Mouse (Mus musculus) layer of hippocampus, adult 2 months (tissue): ENCODE data around the gene Dhrs7b. TPM values are rescaled to one million over a fixed set of nuclear protein-coding genes. Genes with fewer than 3 reads are reported as not detected.

Experiments used
- DNase-seq, 2 experiments: peaks; one replicate each; pipeline ENCODE4 v3.0.0; 2022; ENCODE audit warnings: low spot score in 2 of 2
- H3K27ac ChIP-seq: fragments of 200-600 bp; 2 replicates; pipeline ENCODE4 v1.8.1; 2022
- H3K4me3 ChIP-seq: fragments of 200-600 bp; 2 replicates; pipeline ENCODE4 v1.8.1; 2022; ENCODE audit warnings: mild to moderate bottlenecking
- CTCF ChIP-seq: fragments of 200-600 bp; conservative IDR thresholded peaks from 2 replicates; pipeline ENCODE4 v1.8.1; 2022; ENCODE audit warnings: antibody characterized with exemption, mild to moderate bottlenecking, moderate library complexity
- total RNA-seq, 2 experiments: library from RNA; stranded (reverse); gene quantifications; 2 replicates each; pipeline ENCODE4 v1.2.3; 2021

Dhrs7b gene
- total RNA-seq, 2 experiments from 2014 or later = 28.3 to 29.4 TPM

DNA sequence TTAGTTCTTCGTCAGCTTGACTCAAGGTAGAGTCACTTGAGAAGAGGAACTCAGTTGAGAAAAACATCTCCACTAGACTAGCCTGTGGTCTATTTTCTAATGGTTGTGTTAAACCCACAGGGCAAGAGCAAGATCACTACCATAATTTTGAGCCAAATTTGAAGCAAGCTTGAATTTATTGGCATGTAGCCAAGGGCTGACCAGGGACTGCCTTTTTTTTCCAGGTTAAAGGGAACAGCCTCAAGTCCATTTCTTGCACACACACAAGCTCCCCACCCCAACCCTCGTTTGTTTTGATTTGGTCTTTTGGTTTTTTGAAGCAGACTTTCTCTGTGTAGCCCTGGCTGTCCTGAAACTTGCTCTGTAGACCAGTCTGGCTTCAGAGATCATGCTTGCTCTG, 59.4 kb downstream of the Dhrs7b start:
- TF ChIP-seq CTCF = no peak
- no peak for DNase-seq
- H3K27ac ChIP-seq = no peak overlapping the region
- no peak overlapping the region for H3K4me3 ChIP-seq

DNA sequence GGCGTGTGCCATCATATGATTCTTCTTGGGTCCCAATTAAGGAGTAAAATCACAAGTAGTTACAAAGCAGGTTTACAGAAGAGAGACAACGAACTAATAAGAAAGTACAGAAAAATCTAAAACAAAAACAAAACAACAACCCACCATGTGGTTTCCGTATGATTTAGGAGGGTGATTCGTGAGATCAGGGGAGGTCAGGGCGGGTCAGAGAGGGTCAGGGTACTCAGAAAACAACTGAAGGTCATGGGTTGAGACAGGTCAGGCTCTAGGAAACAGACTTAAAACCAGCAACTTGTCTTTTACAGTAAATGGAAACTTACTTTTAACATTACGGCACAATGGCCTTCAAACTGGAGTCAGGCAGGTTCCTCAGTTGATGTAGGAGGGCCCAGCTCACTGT, 59.9 kb downstream of the Dhrs7b start:
- H3K4me3 ChIP-seq = no peak overlapping the region
- TF ChIP-seq CTCF = no peak
- H3K27ac ChIP-seq = no peak overlapping the region
- no peak for DNase-seq

DNA sequence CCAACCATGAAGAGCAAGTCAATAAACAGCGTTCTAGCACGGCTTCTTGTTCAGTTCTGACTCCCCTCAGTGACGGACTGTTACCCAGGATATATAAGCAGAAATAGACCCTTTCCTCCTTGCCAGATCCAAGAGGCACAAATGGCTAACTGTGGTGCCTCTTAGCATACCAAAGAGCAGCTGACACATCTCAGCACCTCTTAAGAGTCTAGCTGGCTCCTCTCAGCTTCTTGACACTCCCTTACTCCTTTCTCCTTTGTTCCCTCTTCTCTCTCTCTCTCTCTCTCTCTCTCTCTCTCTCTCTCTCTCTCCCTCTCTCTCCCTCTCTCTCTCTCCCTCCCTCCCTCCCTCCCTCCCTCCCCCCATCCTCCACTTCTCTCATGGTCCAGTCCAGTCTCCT, 60.3 kb downstream of the Dhrs7b start:
- no peak for TF ChIP-seq CTCF
- H3K27ac ChIP-seq = no peak overlapping the region
- H3K4me3 ChIP-seq = no peak overlapping the region
- no peak for DNase-seq

DNA sequence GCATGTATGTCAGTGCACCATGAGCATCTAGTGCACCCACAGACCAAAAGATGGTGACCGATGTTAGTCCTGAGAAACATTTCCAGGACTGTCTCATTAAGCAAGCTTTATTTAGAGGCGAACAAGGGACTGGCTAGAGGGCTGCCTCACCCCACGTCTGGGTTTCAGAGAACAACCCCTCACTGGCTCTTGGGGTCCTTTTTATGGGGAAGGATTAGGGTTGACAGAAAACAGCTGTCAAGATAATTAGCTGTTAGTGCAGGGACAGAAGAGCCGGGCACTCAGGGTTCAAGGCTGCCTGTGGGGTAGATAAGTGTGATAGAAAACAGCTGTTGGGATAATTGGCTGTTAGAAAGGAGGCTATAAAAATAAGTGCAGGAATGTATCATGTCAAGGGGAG, 65.5 kb downstream of the Dhrs7b start:
- Histone ChIP-seq H3K4me3 (no peak overlapping the region), H3K27ac (no peak overlapping the region)
- TF ChIP-seq CTCF = no peak
- DNase-seq = no peak

DNA sequence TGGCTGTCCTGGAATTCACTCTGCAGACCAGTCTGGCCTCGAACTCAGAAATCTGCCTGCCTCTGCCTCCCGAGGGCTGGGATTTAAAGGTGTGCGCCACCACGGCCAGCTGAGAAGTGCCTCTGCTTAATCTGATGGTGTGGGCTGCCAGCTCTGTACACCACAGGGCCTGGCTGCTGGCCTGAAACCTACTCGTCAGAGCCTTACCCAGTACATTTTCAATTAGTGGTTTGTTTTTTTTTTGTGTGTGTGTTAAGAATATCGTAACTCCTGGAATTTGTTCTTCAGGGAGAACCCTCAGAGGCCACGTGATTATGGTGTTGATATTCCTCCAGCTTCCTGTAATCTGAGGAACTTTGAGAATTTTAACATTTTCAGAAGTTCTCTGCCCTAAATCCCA, 71.6 kb downstream of the Dhrs7b start:
- no peak for DNase-seq
- Histone ChIP-seq H3K27ac (no peak overlapping the region), H3K4me3 (no peak overlapping the region)
- TF ChIP-seq CTCF = no peak

DNA sequence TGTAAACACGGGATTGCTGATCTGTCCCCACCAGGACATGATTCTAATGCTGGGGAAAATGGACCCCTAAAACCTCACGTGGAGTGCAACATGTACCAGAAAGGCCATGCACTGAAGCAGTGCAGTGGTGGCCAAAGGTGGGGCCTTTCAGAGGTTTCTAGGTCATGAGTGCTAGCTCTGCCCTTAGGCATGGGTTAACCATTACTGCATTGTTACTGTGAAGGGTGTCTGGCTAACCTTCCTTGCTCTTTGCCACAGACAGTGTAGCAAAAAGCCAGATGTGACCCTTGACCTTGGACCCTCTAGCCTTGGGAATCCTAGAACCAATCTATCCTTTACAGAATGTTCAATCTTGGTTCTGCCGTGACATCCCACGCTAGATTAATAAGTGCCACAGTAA, 72.1 kb downstream of the Dhrs7b start:
- Histone ChIP-seq H3K27ac (no peak overlapping the region), H3K4me3 (no peak overlapping the region)
- DNase-seq = no peak
- no peak for TF ChIP-seq CTCF

DNA sequence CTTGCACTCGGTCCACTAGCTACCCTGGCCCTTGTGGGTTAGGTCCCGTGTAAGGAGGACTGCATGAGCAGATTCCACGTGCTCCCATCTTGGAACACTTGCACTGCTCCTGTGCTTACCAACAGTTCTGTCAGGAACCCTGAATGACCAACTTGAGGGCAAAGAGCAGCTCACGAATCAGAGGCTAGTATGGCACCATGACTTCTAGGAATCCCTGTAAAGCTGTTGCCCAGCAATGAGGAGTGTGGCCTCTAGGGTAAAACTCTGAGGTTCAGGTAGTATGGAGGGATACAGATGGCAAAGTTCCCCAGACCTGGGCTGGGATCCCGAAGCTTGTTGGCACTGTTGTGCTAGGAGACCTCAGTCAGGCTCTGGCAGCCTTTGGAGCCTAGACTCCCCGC, 73.2 kb downstream of the Dhrs7b start:
- no peak for TF ChIP-seq CTCF
- H3K27ac ChIP-seq = no peak overlapping the region
- DNase-seq = no peak
- H3K4me3 ChIP-seq = no peak overlapping the region

DNA sequence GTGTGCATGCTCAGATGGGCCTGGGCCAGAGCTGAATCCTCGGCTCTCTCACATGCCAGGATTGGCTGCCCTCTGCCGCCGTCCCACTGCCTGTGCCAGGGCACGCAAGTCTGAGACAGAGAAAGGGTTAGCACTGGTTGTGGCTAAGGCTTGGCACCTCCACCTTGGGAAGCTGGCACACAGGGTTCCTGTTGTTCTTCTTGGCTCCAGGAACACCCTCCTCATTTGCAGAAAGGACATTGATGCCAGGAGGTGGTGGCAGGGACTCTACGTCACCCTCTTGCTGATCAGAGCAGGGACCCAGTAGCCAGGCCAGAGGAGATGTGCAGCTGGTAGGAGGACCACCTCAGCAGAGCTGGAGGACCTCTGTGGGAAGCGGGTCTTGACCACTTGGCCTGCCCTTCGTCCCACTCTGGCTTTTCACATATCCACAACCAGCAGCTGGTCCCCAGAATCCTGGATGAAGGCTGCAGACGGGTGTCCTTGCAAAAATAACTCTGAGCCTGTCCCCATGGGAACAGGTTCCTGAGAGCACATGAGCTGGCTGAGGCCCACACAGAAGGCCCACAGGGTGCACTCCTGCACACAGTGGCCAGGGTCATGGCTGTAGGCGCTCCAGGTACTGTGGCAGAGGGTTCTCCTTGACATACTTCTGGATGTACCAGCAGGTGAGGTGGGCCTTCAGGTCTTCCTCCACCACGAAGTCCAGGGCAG, 75.1 kb downstream of the Dhrs7b start:
- DNase-seq = no peak
- H3K27ac ChIP-seq = peak overlapping the region; percentile 19; the same call in 1 of the 2 replicates
- TF ChIP-seq CTCF = no peak

DNA sequence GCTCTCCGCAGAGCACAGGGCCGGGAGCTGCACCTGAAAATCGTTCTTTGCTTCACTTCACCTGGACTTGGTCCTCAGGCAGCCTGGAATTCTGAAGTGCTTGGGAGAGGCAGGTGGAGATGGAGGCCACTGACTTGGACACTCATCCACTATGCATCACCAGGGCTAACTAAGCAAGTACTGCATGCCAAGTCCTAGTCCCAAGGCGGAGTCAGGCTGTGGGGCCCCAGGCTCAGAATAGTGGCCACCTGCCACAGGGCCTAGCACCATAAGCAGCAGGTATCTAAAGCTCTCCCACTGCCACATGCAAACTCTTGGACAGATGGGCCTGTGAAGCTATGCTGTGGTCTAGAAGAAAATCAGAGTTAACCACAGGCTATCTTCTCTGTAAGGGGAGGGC, 76.0 kb downstream of the Dhrs7b start:
- no peak for DNase-seq
- TF ChIP-seq CTCF = no peak
- no peak overlapping the region for H3K4me3 ChIP-seq
- H3K27ac ChIP-seq = no peak overlapping the region

More for the DNA sequence above, 75.1 kb downstream of the Dhrs7b start:
- no peak overlapping the region for H3K4me3 ChIP-seq

DNA sequence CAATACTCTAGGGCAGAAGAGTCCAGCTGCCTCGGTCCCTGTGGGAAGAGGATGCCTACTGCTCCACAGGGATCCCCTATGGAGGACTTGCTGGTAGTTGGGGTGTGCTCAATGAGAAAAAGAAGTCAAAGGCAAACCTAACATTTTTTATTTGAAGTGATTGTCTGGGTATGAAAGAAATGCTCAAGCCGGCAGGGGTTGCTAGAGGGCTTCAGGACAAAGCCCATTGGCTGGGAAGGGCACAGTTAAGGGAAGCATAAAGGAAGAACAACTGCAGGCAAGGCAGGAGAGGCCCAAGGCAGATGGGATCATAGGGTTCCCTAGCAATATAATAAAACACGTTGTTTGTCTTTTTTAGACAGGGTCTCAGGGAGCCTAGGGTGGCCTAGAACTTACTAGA, 77.6 kb downstream of the Dhrs7b start:
- Histone ChIP-seq H3K4me3 (no peak overlapping the region), H3K27ac (no peak overlapping the region)
- peak; percentile 59 for TF ChIP-seq CTCF
- no peak for DNase-seq

DNA sequence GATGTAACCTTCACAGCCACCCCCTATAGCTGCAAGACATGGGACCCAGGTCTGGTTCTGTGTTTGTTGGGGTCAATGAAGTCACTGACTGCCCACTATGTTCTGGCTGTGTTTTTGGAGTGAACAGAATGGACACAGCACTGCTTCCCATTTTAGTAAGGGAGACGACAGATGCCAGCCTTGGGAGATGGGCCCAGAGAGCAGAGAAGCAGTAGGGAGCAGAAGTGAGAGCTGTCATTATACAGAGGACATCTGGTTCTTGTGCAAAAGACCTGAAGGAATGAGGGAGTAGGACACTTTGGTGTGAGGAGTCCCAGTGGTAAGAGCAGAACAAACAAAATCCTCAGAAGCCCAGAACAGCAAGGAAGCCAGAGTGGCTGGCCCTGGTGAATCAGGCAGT, 79.2 kb downstream of the Dhrs7b start:
- DNase-seq = no peak
- H3K27ac ChIP-seq = no peak overlapping the region
- TF ChIP-seq CTCF = no peak
- no peak overlapping the region for H3K4me3 ChIP-seq

Other genes starting within 250 kb of the Dhrs7b start
- 10 to 100 TPM; 43.0 to 43.3 TPM for gene Llgl1, start 130.9 kb upstream of the Dhrs7b start, total RNA-seq
- 10 to 100 TPM; 59.5 to 68.2 TPM for gene Flii, start 103.4 kb upstream of the Dhrs7b start, total RNA-seq
- 10 to 100 TPM; 21.2 to 25.0 TPM for gene Mief2, start 102.2 kb upstream of the Dhrs7b start, total RNA-seq
- 1 to 10 TPM; 6.6 to 8.5 TPM for gene Top3a, start 53.3 kb upstream of the Dhrs7b start, total RNA-seq
- gene Smcr8, start 53.1 kb upstream of the Dhrs7b start, total RNA-seq = 10 to 100 TPM; 32.3 to 34.3 TPM
- gene Shmt1, start 18.9 kb upstream of the Dhrs7b start, total RNA-seq = 1 to 10 TPM; 8.6 to 9.6 TPM
- gene Tmem11, start 48.6 kb downstream of the Dhrs7b start, total RNA-seq = 10 to 100 TPM; 26.8 to 29.1 TPM
- 10 to 100 TPM; 10.6 TPM for gene Natd1, start 84.1 kb downstream of the Dhrs7b start, total RNA-seq
- gene Map2k3, start 101.4 kb downstream of the Dhrs7b start, total RNA-seq = 10 to 100 TPM; 13.1 to 15.2 TPM
- 1 to 10 TPM; 5.2 to 7.4 TPM for gene Kcnj12, start 191.9 kb downstream of the Dhrs7b start, total RNA-seq